Mouse (Mus musculus) small intestine, adult 2 months (tissue): ENCODE results near the gene Tmprss5. TPM values are rescaled to one million over a fixed set of nuclear protein-coding genes. Genes with fewer than 3 reads are reported as not detected.

Experiments
- H3K27ac ChIP-seq: fragments of 200-500 bp; 2 replicates; pipeline ENCODE4 v1.5.1; 2012; ENCODE audit warnings: low read depth, low read length, control low read depth, inconsistent platforms; ENCODE audit not compliant: insufficient read depth
- H3K27me3 ChIP-seq: fragments of 200-500 bp; 2 replicates; pipeline ENCODE4 v1.6.1; 2012; ENCODE audit warnings: mild to moderate bottlenecking, moderate library complexity, low read length, inconsistent platforms; ENCODE audit not compliant: control insufficient read depth, insufficient read depth
- H3K36me3 ChIP-seq: fragments of 200-500 bp; 2 replicates; pipeline ENCODE4 v1.6.1; 2012; ENCODE audit warnings: mild to moderate bottlenecking, low read length, control low read depth, inconsistent platforms; ENCODE audit not compliant: control insufficient read depth, insufficient read depth
- H3K4me1 ChIP-seq: fragments of 200-500 bp; 2 replicates; pipeline ENCODE4 v1.6.1; 2012; ENCODE audit warnings: low read length, inconsistent platforms, mixed read lengths; ENCODE audit not compliant: control insufficient read depth, insufficient read depth, insufficient read length
- H3K4me3 ChIP-seq: fragments of 200-500 bp; 2 replicates; pipeline ENCODE4 v1.5.1; 2012; ENCODE audit warnings: low read depth, mild to moderate bottlenecking, control low read depth, inconsistent platforms, low read length, moderate library complexity
- CTCF ChIP-seq: fragments of 200-500 bp; IDR thresholded peaks from 2 replicates; pipeline ENCODE4 v1.5.1; 2012; ENCODE audit warnings: low read depth, mild to moderate bottlenecking, control low read depth, inconsistent platforms, low read length, moderate library complexity, mixed read lengths; ENCODE audit not compliant: insufficient replicate concordance, insufficient read length; ENCODE audit errors: extremely low read depth
- POLR2A ChIP-seq: fragments of 200-500 bp; IDR thresholded peaks from 2 replicates; pipeline ENCODE4 v1.6.1; 2012; ENCODE audit warnings: low read depth, mild to moderate bottlenecking, control low read depth, inconsistent platforms, low read length, moderate library complexity
- WGBS: fragments of 180-500 bp; shearing (Covaris S2); methylation state at CpG from one replicate; pipeline ENCODE4 v1.1.7; 2018; 5-methylcytosine and 5-hydroxymethylcytosine counted together
- polyA plus RNA-seq: library from polyadenylated mRNA; depleted of rRNA; stranded (reverse); fragments of >200 nt; gene quantifications from 2 replicates; pipeline ENCODE4 v1.2.3, GENCODE M21; 2012

Tmprss5 gene
- polyA plus RNA-seq, 1 experiment: 3.3 TPM

DNA sequence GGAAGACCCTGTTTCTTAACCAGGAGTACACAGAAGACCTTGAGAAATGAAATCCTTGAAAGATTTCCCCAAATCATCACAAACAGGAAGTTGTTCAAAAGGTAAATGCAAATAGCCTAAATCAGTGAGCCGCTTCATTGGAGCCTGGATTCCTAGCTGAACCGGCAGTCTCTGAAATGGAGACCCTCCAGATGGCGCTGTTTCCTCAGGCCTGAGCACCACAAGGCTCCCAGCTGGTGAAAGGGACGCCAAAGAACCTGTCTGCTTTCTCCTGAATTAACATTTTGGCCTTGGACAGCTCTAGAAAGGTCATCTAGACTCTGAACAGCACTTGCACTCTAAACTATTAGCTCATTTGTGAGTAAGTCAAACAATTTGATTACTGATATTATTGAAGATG is 501 bp downstream of the Tmprss5 start:
- no peaks in the 10 kb centered on the region for H3K4me1 ChIP-seq
- H3K27ac ChIP-seq: no peak overlapping the region
- WGBS: 24% methylated on average over 4 of the region's 4 CpGs
- H3K27me3 ChIP-seq: no peaks in the 10 kb centered on the region
- TF ChIP-seq POLR2A (no peak), CTCF (peak; percentile 64; the same call in 1 of the 2 replicates)
- H3K36me3 ChIP-seq: peaks cover 22% of the 10 kb centered on the region
- H3K4me3 ChIP-seq: no peak overlapping the region

DNA sequence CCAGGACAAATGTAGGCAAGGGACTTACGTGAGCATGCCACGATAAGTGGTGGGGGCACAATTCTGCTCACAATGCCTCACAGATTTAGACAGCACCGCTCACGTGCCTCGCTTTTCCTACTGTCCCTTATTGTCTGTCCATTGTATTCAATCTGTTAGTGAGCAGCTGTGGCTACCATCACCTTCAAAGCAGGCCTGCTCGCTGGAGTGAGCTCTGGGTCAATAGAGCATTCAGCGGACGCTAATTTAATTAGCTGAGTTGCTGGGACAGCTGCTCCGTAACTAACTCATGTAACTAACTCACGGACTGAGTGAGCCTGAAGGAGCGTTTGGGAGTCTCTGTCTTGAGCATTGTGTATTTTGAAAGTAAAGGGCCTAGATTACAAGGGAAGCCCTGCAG is 6.3 kb downstream of the Tmprss5 start:
- no peaks in the 10 kb centered on the region for H3K4me1 ChIP-seq
- H3K27me3 ChIP-seq: no peaks in the 10 kb centered on the region
- H3K4me3 ChIP-seq: no peak overlapping the region
- H3K36me3 ChIP-seq: no peaks in the 10 kb centered on the region
- WGBS: 70% methylated on average over 11 of the region's 11 CpGs
- TF ChIP-seq POLR2A (no peak), CTCF (no peak)
- H3K27ac ChIP-seq: no peak overlapping the region

DNA sequence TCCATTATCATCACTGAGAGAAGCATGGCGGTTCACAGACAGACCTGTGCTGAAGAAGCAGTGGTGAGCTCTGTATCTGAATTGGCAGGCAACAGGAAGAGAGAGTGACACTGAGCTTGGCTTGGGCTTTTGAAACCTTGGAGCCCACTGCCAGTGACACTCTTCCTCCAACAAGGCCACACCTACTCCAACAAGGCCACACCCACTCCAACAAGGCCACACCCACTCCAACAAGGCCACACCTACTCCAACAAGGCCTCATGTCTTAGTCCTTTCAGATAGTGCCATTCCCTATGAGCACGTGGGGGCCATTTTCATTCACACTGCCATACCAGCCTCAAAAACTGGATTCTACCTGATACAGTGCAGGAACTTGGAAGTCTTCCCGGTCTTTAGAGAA is 17.8 kb downstream of the Tmprss5 start:
- no peaks in the 10 kb centered on the region for H3K36me3 ChIP-seq
- no peaks in the 10 kb centered on the region for H3K4me1 ChIP-seq
- 86% methylated on average over 3 of the region's 3 CpGs for WGBS
- TF ChIP-seq POLR2A (no peak), CTCF (no peak)
- H3K4me3 ChIP-seq: no peak overlapping the region
- H3K27ac ChIP-seq: no peak overlapping the region
- H3K27me3 ChIP-seq: no peaks in the 10 kb centered on the region

DNA sequence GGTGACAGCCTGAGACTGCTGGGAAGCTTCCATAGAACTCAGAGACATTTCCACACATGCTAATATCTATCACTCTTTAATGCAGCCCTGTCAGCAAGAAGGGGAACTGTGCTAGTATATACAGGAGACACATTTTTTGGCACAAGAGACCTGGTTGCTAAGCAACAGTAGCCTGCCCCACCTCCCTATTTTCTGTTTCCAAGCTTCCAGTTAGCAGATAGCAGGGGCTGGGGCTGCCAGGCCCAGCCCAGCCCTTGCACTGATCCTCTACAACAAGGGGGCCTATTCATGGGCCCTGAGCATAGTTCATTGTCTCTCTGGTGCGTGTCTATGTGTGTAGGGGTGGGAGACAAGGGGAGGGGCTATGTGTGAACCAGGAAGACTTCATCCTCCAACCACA is 21.3 kb downstream of the Tmprss5 start:
- 32% methylated on average over 1 of the region's 1 CpGs for WGBS
- no peak overlapping the region for H3K27ac ChIP-seq
- TF ChIP-seq POLR2A: no peak
- no peak for TF ChIP-seq CTCF
- no peaks in the 10 kb centered on the region for H3K27me3 ChIP-seq
- no peak overlapping the region for H3K4me3 ChIP-seq
- H3K36me3 ChIP-seq: no peaks in the 10 kb centered on the region
- H3K4me1 ChIP-seq: no peaks in the 10 kb centered on the region

DNA sequence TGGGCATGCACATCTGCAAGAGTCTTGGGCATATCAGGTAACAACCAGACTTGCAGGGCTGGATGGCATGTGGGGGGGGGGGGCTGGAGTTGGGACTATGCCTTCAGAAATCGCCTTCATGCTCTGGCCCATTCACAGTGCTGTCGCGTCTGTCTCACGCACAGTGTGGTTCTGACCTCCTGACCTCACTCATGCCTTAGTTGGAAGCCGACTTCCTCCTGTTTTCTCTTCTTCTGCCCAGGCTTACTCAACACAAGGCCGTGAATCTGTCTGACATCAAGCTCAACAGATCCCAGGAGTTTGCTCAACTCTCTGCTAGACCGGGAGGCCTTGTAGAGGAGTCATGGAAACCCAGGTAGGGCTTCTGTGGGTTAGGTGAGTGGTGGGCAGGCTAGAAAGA is 28.0 kb downstream of the Tmprss5 start:
- Histone ChIP-seq H3K27me3 (no peaks in the 10 kb centered on the region), H3K4me3 (no peak overlapping the region), H3K4me1 (peaks cover 3% of the 10 kb centered on the region; the same call in 1 of the 2 replicates), H3K27ac (no peak overlapping the region), H3K36me3 (no peaks in the 10 kb centered on the region)
- WGBS: 76% methylated on average over 7 of the region's 7 CpGs
- TF ChIP-seq CTCF: no peak
- no peak for TF ChIP-seq POLR2A

DNA sequence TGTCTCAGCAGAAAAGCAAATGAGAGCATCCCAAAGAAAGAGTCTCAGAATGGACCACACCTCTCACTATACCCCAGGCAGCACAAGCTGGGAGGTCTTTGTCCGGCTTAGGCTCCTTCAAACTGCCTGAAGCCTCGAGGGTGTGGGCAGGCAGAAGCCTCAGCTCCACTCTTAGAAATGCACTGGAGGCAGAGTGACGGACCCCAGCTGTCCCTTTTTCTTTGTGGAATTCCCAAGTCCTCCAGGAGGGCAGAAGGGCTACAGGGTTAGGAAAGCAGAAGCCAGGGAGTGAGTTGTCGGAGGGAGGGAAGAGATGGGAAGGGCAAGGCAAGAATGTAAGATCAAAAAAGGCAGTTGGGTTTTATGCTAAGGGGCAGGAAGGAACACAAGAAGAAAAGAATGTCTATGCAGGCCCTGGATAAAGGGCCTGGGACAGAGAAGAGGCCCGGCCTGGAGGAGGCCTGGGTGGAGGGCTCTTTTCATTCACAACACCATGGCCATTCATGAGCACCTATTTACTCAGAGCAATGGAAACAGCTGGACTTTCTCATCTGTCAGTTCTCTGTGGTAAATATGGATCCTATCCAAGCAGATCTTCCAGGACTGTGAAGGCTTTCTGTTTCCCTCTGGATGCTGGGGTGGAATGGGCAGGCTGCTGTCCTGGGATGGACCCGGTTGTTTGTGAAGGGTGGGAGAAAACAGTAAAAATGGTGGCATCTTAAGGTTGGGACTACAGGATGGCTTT is 29.6 kb downstream of the Tmprss5 start:
- H3K27ac ChIP-seq: peak overlapping the region; percentile 13; the same call in 1 of the 2 replicates
- no peaks in the 10 kb centered on the region for H3K36me3 ChIP-seq
- peaks cover 3% of the 10 kb centered on the region; the same call in 1 of the 2 replicates for H3K4me1 ChIP-seq
- no peaks in the 10 kb centered on the region for H3K27me3 ChIP-seq
- no peak overlapping the region for H3K4me3 ChIP-seq
- TF ChIP-seq CTCF (no peak), POLR2A (no peak)
- 73% methylated on average over 6 of the region's 6 CpGs for WGBS

DNA sequence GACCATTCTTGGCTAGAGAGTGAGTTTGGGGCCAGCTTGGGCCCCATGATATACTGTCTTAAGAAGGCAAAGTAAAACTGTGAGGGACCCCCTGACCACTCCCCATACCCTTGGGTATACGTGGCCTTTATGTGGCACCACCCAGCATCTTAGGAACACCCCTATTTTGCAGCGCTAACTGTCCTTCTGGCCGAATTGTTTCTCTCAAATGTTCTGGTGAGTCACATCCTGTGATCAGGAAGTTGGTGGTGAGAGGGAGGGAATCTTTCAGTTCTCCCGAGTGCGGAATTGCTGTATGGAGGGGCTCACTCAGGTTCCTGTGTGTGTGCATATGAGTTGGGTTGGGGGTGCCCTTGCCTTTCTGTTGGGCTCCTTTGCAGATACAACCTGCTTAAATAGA is 30.2 kb downstream of the Tmprss5 start:
- H3K27me3 ChIP-seq: no peaks in the 10 kb centered on the region
- TF ChIP-seq POLR2A: no peak
- no peak for TF ChIP-seq CTCF
- H3K27ac ChIP-seq: no peak overlapping the region
- no peak overlapping the region for H3K4me3 ChIP-seq
- H3K4me1 ChIP-seq: peaks cover 3% of the 10 kb centered on the region; the same call in 1 of the 2 replicates
- WGBS: 68% methylated on average over 5 of the region's 5 CpGs
- H3K36me3 ChIP-seq: no peaks in the 10 kb centered on the region
